Mouse (Mus musculus): ENCODE data around the gene Cerkl.

DNA sequence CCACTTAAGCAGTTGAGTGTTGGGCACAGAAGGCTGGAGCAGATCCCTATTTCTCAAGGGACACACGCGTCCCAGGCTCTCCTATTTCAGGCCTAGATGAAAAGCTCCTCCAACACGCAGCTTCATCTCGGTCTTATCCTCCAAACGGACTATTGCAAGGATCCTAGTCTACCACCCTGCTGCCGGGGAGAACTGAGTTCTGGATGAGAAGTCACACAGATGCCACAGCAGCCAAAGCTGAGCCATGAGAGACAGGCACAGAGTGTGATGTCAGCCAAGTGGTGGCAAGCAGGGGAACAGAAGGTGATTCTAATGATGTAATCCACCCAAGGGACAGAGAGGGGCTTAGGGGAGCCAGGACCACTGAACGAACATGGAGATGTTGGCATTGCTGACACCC, 42.1 kb downstream of the Cerkl start:
- TF ChIP-seq RAD21 (IDR thresholded peaks at IDR 0.05; ENCODE audit: low read depth, low read length) = no peak
- no peak for TF ChIP-seq CTCF (IDR thresholded peaks at IDR 0.05 in 2 of 3, conservative IDR thresholded peaks at IDR 0.05 in 1 of 3; ENCODE audit: control insufficient read depth in 1 of 3, insufficient read depth in 1 of 3, low read depth in 2 of 3, low read length in 3 of 3, poor library complexity in 1 of 3, severe bottlenecking in 1 of 3)
- TF ChIP-seq GATA1 (IDR thresholded peaks at IDR 0.05; ENCODE audit: low read depth, low read length) = no peak
- no peak for TF ChIP-seq ZKSCAN1 (IDR thresholded peaks at IDR 0.05; ENCODE audit: low read depth, low read length)
- TF ChIP-seq E2F4 (IDR thresholded peaks at IDR 0.05; ENCODE audit: borderline replicate concordance, low read depth, low read length) = no peak
- no peak for TF ChIP-seq USF2 (IDR thresholded peaks at IDR 0.05; ENCODE audit: borderline replicate concordance in 1 of 2, insufficient read depth in 1 of 2, low read depth in 1 of 2, low read length in 2 of 2)
- no peak for TF ChIP-seq JUND (IDR thresholded peaks at IDR 0.05; ENCODE audit: low read depth, low read length)
